Mouse (Mus musculus) midbrain, postnatal 0 days (tissue): ENCODE results near the gene Zmym1. TPM values are rescaled to one million over a fixed set of nuclear protein-coding genes. Genes with fewer than 3 reads are reported as not detected.
"Not testable (repeated sequence)": the region's sequence is repeated elsewhere in the genome, so short reads cannot be mapped to it uniquely, and the experiment has no call there.

Experiments
- ATAC-seq: fragments of 200-750 bp; cut with Nextera tagmentation; 2 replicates; pipeline ENCODE4 v1.8.0; 2017; ENCODE audit warnings: moderate number of reproducible peaks, mild to moderate bottlenecking, moderate TSS enrichment, moderate library complexity; ENCODE audit not compliant: low FRiP score
- DNase-seq: peaks from one replicate; pipeline ENCODE4 v3.0.0-alpha.2; 2015; ENCODE audit warnings: low spot score
- H3K27ac ChIP-seq: fragments of 300-500 bp; sonication (generic); 2 replicates; pipeline ENCODE4 v1.5.1; 2014; ENCODE audit warnings: low read depth, mild to moderate bottlenecking, low read length, mixed read lengths
- H3K27me3 ChIP-seq: fragments of 300-500 bp; sonication (generic); 2 replicates; pipeline ENCODE4 v1.6.1; 2014; ENCODE audit warnings: low read length, control low read depth, mixed read lengths; ENCODE audit not compliant: insufficient read depth
- H3K36me3 ChIP-seq: fragments of 300-500 bp; sonication (generic); 2 replicates; pipeline ENCODE4 v1.6.1; 2014; ENCODE audit warnings: low read length, control low read depth, mixed read lengths; ENCODE audit not compliant: insufficient read depth
- H3K4me1 ChIP-seq: fragments of 300-500 bp; sonication (generic); 2 replicates; pipeline ENCODE4 v1.6.1; 2014; ENCODE audit warnings: mild to moderate bottlenecking, control low read depth, antibody characterized with exemption, low read length, mixed read lengths; ENCODE audit not compliant: insufficient read depth
- H3K4me2 ChIP-seq: fragments of 300-500 bp; sonication (generic); 2 replicates; pipeline ENCODE4 v1.6.1; 2014; ENCODE audit warnings: low read depth, mild to moderate bottlenecking, low read length, mixed read lengths; ENCODE audit not compliant: poor library complexity, severe bottlenecking
- H3K4me3 ChIP-seq: fragments of 300-500 bp; sonication (generic); 2 replicates; pipeline ENCODE4 v1.5.1; 2014; ENCODE audit warnings: low read depth, mild to moderate bottlenecking, low read length, moderate library complexity
- H3K9ac ChIP-seq: fragments of 300-500 bp; sonication (generic); replicated peaks from 2 replicates; pipeline ENCODE4 v1.6.1; 2014; ENCODE audit warnings: mild to moderate bottlenecking, low read length, moderate library complexity, mixed read lengths; ENCODE audit not compliant: poor library complexity, severe bottlenecking
- H3K9me3 ChIP-seq: fragments of 300-500 bp; sonication (generic); 2 replicates; pipeline ENCODE4 v1.6.1; 2016; ENCODE audit warnings: low read length, control low read depth
- CTCF ChIP-seq: IDR thresholded peaks from 2 replicates; pipeline ENCODE4 v1.5.1; 2016; ENCODE audit warnings: antibody characterized with exemption, mild to moderate bottlenecking
- WGBS: fragments of 180-500 bp; shearing (Covaris S2); extraction: QIAGEN DNeasy Blood & Tissue Kit; methylation state at CpG from one replicate; pipeline ENCODE4 v1.1.7; 2014; 5-methylcytosine and 5-hydroxymethylcytosine counted together
- polyA plus RNA-seq: library from polyadenylated mRNA; unstranded; fragments of >200 nt; fragmentation: Nextera tagmentation; extraction: Ambion mirVana; gene quantifications from 2 replicates; pipeline ENCODE4 v1.2.1, GENCODE M21; 2015
- total RNA-seq: library from RNA; depleted of rRNA; stranded (reverse); fragments of >200 nt; gene quantifications from 2 replicates; pipeline ENCODE4 v1.2.3, GENCODE M21; 2014; rRNA removed

The Zmym1 gene
- total RNA-seq: 16.8 and 18.3 TPM in 2 replicates
- polyA plus RNA-seq: 16.6 and 16.9 TPM in 2 replicates

DNA sequence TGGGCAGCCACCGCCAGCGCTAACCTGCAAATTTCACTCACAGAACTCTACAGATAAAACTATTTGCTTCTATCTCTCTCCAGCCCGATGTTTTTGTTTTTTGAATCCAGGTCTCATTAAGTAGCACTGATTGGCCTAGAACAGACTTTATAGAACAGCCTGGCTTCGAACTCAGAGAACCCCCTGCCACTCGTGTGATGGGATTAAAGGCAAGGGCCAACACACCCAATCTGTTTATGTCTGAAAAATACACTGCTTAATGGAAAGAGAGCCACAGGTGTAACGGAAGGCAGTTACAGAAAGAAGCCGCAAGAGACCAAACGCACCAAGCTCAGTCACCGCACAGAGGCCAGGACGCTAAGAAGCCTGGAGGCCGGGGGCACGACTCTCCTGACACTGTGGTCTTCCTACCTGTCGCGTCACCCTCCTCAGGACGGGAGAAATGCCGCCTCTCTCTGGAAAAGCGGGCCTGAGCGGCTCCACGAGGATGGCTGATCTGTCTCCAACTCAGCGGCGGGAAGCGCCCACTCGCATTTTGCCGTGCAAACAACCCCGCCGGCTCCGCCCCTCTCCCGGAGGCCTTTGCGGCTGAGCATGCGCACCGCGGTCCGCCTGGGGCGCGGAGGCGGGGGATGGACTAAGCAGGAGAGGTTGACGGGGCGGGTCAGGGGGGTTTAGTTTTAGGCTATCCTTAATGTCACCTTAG, at the start of gene Zmym1:
Gene Zmym1, minus strand, starts transcription at position 568 of the 706 bp plus-strand sequence.
- no peak within 1 kb of the TSS; the same call in 1 of the 2 replicates for H3K27ac ChIP-seq
- H3K9me3 ChIP-seq: no peaks in the 10 kb centered on the region
- H3K27me3 ChIP-seq: no peaks in the 10 kb centered on the region
- no peak for TF ChIP-seq CTCF
- H3K4me2 ChIP-seq: peak within 1 kb of the TSS; percentile 64
- WGBS: under 1% methylated on average over 38 of the region's 38 CpGs
- ATAC-seq: peak; percentile 69
- H3K4me3 ChIP-seq: peak within 1 kb of the TSS; percentile 53
- no peaks in the 10 kb centered on the region; the same call in 1 of the 2 replicates for H3K36me3 ChIP-seq
- peak within 1 kb of the TSS; percentile 47 for H3K9ac ChIP-seq
- peak; percentile 86 for DNase-seq
- no peaks in the 10 kb centered on the region for H3K4me1 ChIP-seq

- WGBS: 82% methylated on average over 4 of the region's 4 CpGs
- H3K27ac ChIP-seq: no peak overlapping the region
- no peaks in the 10 kb centered on the region for H3K4me1 ChIP-seq
- H3K9ac ChIP-seq: no peak overlapping the region
- no peak overlapping the region for H3K4me3 ChIP-seq
- no peaks in the 10 kb centered on the region for H3K27me3 ChIP-seq
- TF ChIP-seq CTCF: no peak
- peaks cover 31% of the 10 kb centered on the region for H3K36me3 ChIP-seq
- DNase-seq (no peak), ATAC-seq (no peak)
- H3K9me3 ChIP-seq: no peaks in the 10 kb centered on the region
- no peak overlapping the region for H3K4me2 ChIP-seq
Observed at GRCm38 (mm10) chr4:127110570-127110969, 49.6 kb upstream of the Zmym1 start.

DNA sequence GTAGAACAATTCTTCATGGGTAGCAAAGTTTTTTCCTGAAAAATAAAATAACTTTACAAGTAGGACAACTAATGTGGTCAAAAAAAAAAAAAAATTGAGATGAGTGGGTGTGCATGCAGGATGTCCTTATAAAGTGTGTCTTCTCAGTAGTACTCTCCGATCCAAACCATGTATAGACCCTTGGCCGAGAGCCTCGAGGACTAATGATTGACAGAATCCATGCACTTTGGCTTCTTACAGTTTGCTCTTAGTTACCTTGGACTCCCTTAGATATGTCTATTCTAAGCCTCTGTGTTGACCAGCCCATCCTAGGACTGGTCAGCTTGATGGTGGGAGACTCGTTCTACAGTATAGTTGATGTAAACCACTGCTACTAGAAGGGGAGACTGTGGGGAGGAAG, 46.6 kb upstream of the Zmym1 start:
- Histone ChIP-seq H3K9ac (no peak overlapping the region), H3K27me3 (no peaks in the 10 kb centered on the region), H3K4me1 (no peaks in the 10 kb centered on the region), H3K4me3 (no peak overlapping the region), H3K9me3 (no peaks in the 10 kb centered on the region), H3K36me3 (peaks cover 31% of the 10 kb centered on the region), H3K4me2 (no peak overlapping the region), H3K27ac (no peak overlapping the region)
- no peak for TF ChIP-seq CTCF
- WGBS: 94% methylated on average over 4 of the region's 4 CpGs
- DNase-seq (no peak), ATAC-seq (no peak)

DNA sequence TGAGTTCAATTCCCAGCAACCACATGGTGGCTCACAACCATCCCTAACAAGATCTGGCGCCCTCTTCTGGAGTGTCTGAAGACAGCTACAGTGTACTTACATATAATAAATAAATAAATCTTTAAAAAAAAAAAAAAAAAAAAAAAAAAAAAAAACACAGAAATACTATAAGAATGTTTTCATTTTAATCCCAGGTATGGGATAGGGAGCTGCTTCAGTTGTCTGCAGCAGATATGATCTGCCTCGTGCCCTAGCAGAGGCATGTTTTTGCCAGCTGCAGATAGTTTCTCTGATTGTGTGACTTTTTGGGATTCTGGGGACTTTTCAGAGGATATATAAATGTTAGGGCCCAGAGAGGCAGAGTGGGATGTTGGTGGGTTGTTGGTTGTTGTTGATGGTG, 38.6 kb upstream of the Zmym1 start:
- not testable (repeated sequence) for H3K27ac ChIP-seq, ATAC-seq, H3K4me3 ChIP-seq, DNase-seq, H3K9me3 ChIP-seq, H3K4me2 ChIP-seq, H3K4me1 ChIP-seq, H3K9ac ChIP-seq, H3K27me3 ChIP-seq
- H3K36me3 ChIP-seq: peaks cover 12% of the 10 kb centered on the region
- WGBS: 97% methylated on average over 1 of the region's 2 CpGs

DNA sequence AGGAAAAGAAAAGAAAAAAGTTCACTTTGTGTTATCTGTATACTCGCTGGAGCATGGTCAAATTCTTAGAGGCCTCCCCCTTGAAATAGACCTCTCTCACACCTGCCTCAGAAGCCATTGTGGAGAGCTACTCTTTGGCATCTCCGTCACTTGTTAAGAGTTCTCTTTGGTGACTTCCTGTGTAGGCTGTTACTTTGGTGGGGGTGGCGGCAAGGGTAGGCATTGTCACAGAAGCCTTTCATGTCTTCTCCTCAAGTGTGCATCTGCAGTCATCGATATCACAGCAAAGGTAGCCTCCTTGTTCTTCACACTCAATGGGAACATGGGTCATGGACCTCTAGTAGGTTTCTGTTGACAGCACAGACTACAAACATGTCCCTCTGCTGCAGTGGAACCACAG, 34.1 kb upstream of the Zmym1 start:
- ATAC-seq (no peak), DNase-seq (no peak)
- no peak overlapping the region for H3K9ac ChIP-seq
- no peak for TF ChIP-seq CTCF
- H3K9me3 ChIP-seq: no peaks in the 10 kb centered on the region
- no peak overlapping the region for H3K4me3 ChIP-seq
- WGBS: 92% methylated on average over 4 of the region's 4 CpGs
- H3K36me3 ChIP-seq: peaks cover 10% of the 10 kb centered on the region
- H3K27me3 ChIP-seq: no peaks in the 10 kb centered on the region
- H3K4me2 ChIP-seq: no peak overlapping the region
- H3K4me1 ChIP-seq: no peaks in the 10 kb centered on the region
- H3K27ac ChIP-seq: no peak overlapping the region

- ATAC-seq (no peak), DNase-seq (no peak)
- no peak overlapping the region for H3K4me2 ChIP-seq
- H3K9ac ChIP-seq: no peak overlapping the region
- no peak for TF ChIP-seq CTCF
- H3K9me3 ChIP-seq: no peaks in the 10 kb centered on the region
- H3K4me3 ChIP-seq: no peak overlapping the region
- H3K4me1 ChIP-seq: no peaks in the 10 kb centered on the region
- 97% methylated on average over 1 of the region's 1 CpGs for WGBS
- H3K27me3 ChIP-seq: no peaks in the 10 kb centered on the region
- H3K36me3 ChIP-seq: peaks cover 14% of the 10 kb centered on the region
- no peak overlapping the region for H3K27ac ChIP-seq
Observed at GRCm38 (mm10) chr4:127091188-127091587, 30.2 kb upstream of the Zmym1 start.
